8 mouse cellular contexts compared by ENCODE assay signal in the genomic region with DNA sequence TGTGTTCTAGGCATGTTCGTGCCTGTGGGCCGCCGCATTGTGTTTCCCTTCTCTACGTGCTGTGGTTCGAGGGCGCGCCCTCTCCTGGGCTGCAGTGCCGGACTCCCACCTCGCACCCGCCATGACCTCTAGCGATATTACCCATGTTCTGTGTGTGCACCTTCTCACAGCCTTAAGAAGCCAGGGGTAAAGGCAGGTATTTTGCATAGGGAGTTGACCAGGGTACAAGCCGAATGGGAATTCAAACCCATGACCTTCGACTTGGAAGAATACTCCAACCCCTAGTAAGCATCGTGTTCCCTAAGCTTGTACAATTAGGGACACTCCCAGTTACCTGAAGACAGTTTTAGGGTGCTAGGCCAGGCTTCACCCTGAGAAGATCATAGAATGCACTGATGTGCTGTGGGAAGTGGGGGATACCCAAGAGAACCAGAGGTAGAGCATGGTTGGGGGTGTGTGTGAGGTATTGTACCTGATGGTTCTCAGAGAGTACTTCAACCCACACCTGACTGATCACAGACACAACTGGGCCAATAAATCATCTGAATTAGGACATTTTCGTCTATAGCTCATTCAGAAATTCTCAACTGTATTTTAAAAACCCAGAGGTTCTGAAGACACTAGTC.
DNase-seq lines count a peak whose midpoint lies in the region; ATAC-seq and TF ChIP-seq lines count a peak whose summit lies in the region.
"Not testable (repeated sequence)": the region's sequence is repeated elsewhere in the genome, so short reads cannot be mapped to it uniquely, and the experiment has no call there.

No protein-coding gene starts in this region.

- not testable (repeated sequence) for H3K4me1 ChIP-seq in bone marrow, adult 2 months (ENCODE audit: control insufficient read depth, insufficient read depth, low read length); embryonic facial prominence, embryonic 13.5 days; heart, embryonic 10.5 days; limb, embryonic 11.5 days (ENCODE audit: control insufficient read depth, insufficient read depth, low read length); lung, postnatal 0 days (ENCODE audit: insufficient read depth, low read depth, low read length); neural tube, embryonic 15.5 days

- H3K27me3 ChIP-seq in embryonic facial prominence, embryonic 13.5 days; heart, embryonic 10.5 days (ENCODE audit: insufficient read depth, poor library complexity, severe bottlenecking); limb, embryonic 11.5 days (ENCODE audit: control insufficient read depth, insufficient read depth, low read length); lung, postnatal 0 days (replicated peaks; ENCODE audit: insufficient read depth, low read length); neural tube, embryonic 15.5 days (replicated peaks): not testable (repeated sequence)

- H3K36me3 ChIP-seq in embryonic facial prominence, embryonic 13.5 days, result peaks cover 18% of the 10 kb centered on the region
- H3K36me3 ChIP-seq in heart, embryonic 10.5 days, result peaks cover 17% of the 10 kb centered on the region
- not testable (repeated sequence) for H3K36me3 ChIP-seq in limb, embryonic 11.5 days (ENCODE audit: control insufficient read depth, insufficient read depth, low read length); lung, postnatal 0 days (ENCODE audit: insufficient read depth, low read length); neural tube, embryonic 15.5 days

- DNase-seq in heart, embryonic 10.5 days (ENCODE audit: low spot score); lung, postnatal 0 days (ENCODE audit: low spot score): not testable (repeated sequence)
- DNase-seq in induced T-regulatory cell, adult 2 months (ENCODE audit: low read depth), result peak; percentile 43
- peak; percentile 49 for DNase-seq in limb, embryonic 11.5 days (ENCODE audit: low spot score)
- peak; percentile 34 for DNase-seq in yolk sac, embryonic 10.5 days (ENCODE audit: low spot score)

- ATAC-seq in embryonic facial prominence, embryonic 13.5 days (ENCODE audit: insufficient number of reproducible peaks, insufficient read depth, low FRiP score, low TSS enrichment, low read depth); limb, embryonic 11.5 days (ENCODE audit: insufficient number of reproducible peaks, low FRiP score, low TSS enrichment, low read depth); lung, postnatal 0 days: not testable (repeated sequence)
- ATAC-seq in neural tube, embryonic 15.5 days (ENCODE audit: low FRiP score), result peak; percentile 21

- H3K4me3 ChIP-seq in bone marrow, adult 2 months (replicated peaks; ENCODE audit: control insufficient read depth, low read depth, low read length), result peak overlapping the region; percentile 24
- H3K4me3 ChIP-seq in embryonic facial prominence, embryonic 13.5 days, result peak overlapping the region; percentile 86
- peak overlapping the region; percentile 81 for H3K4me3 ChIP-seq in heart, embryonic 10.5 days
- H3K4me3 ChIP-seq in limb, embryonic 11.5 days (ENCODE audit: low read depth, low read length), result peak overlapping the region; percentile 78
- H3K4me3 ChIP-seq in lung, postnatal 0 days (ENCODE audit: low read depth, low read length), result peak overlapping the region; percentile 73
- H3K4me3 ChIP-seq in neural tube, embryonic 15.5 days (replicated peaks), result peak overlapping the region; percentile 85

- TF ChIP-seq POLR2A in bone marrow, adult 2 months (IDR thresholded peaks at IDR 0.05; ENCODE audit: borderline replicate concordance, control insufficient read depth, low read depth, low read length), result not testable (repeated sequence)

- 16% methylated on average over 12 of the region's 15 CpGs for WGBS in bone marrow, adult 2 months
- WGBS in embryonic facial prominence, embryonic 13.5 days, result 12% methylated on average over 15 of the region's 15 CpGs
- WGBS in heart, embryonic 10.5 days, result 12% methylated on average over 15 of the region's 15 CpGs
- 20% methylated on average over 11 of the region's 15 CpGs for WGBS in limb, embryonic 11.5 days
- 22% methylated on average over 8 of the region's 15 CpGs for WGBS in lung, postnatal 0 days
- WGBS in neural tube, embryonic 15.5 days, result 10% methylated on average over 15 of the region's 15 CpGs

- H3K9ac ChIP-seq in embryonic facial prominence, embryonic 13.5 days, result peak overlapping the region; percentile 91
- H3K9ac ChIP-seq in limb, embryonic 11.5 days (ENCODE audit: low read length); lung, postnatal 0 days (replicated peaks; ENCODE audit: low read depth): not testable (repeated sequence)
- peak overlapping the region; percentile 42 for H3K9ac ChIP-seq in neural tube, embryonic 15.5 days (replicated peaks)

- not testable (repeated sequence) for TF ChIP-seq EP300 in lung, postnatal 0 days (IDR thresholded peaks at IDR 0.05)

- not testable (repeated sequence) for TF ChIP-seq CTCF in bone marrow, adult 2 months (IDR thresholded peaks at IDR 0.05; ENCODE audit: control insufficient read depth, insufficient read depth, low read length); lung, postnatal 0 days (IDR thresholded peaks at IDR 0.05)

- peaks cover 22% of the 10 kb centered on the region for H3K9me3 ChIP-seq in embryonic facial prominence, embryonic 13.5 days
- H3K9me3 ChIP-seq in heart, embryonic 10.5 days; limb, embryonic 11.5 days (ENCODE audit: control insufficient read depth, low read length); lung, postnatal 0 days (ENCODE audit: low read length); neural tube, embryonic 15.5 days (replicated peaks): not testable (repeated sequence)

- H3K27ac ChIP-seq in bone marrow, adult 2 months (ENCODE audit: control insufficient read depth, insufficient read depth, low read depth, low read length, poor library complexity); embryonic facial prominence, embryonic 13.5 days; heart, embryonic 10.5 days; limb, embryonic 11.5 days (replicated peaks; ENCODE audit: low read depth, low read length); lung, postnatal 0 days (ENCODE audit: low read length): not testable (repeated sequence)
- H3K27ac ChIP-seq in neural tube, embryonic 15.5 days (replicated peaks), result peak overlapping the region; percentile 94

- peak overlapping the region; percentile 51 for H3K4me2 ChIP-seq in embryonic facial prominence, embryonic 13.5 days
- peak overlapping the region; percentile 24; the same call in 1 of the 2 replicates for H3K4me2 ChIP-seq in limb, embryonic 11.5 days (ENCODE audit: low read depth, severe bottlenecking)
- H3K4me2 ChIP-seq in lung, postnatal 0 days (replicated peaks; ENCODE audit: low read depth, low read length), result peak overlapping the region; percentile 59
- peak overlapping the region; percentile 53 for H3K4me2 ChIP-seq in neural tube, embryonic 15.5 days

Comparison
In these comparisons a context has a peak if more than half of its experiments do, and no peak if none do; other contexts are left out.
1. H3K4me3 ChIP-seq: peak in every context shown above with its lines; median percentile 86 in embryonic facial prominence, embryonic 13.5 days; 85 in neural tube, embryonic 15.5 days; 81 in heart, embryonic 10.5 days; 78 in limb, embryonic 11.5 days; 73 in lung, postnatal 0 days; 24 in bone marrow, adult 2 months.